Mouse (Mus musculus): ENCODE results near the gene Otog. TPM values are rescaled to one million over a fixed set of nuclear protein-coding genes. Genes with fewer than 3 reads are reported as not detected.

The Otog gene
- polyA plus RNA-seq, 1 experiment from 2014 or later = 0.49 TPM

DNA sequence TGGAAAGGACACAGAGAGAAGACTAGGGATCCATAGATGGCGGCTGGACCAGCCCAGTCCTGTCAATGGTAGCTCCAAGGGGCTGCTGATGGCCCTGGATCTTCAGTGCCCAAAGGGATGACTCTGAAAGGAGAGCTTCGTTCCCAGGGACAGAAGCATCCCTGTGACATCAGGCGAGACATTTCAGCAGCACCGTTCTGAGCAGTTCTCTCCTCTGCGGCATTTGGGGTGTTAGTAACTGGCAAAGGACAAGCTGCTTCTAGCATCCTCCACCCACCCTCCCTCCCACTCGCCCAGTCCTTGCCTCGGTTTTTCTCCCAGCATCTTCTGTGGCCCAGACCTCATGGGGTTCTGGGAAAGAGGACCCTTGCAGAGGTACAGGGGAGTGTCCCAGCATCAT, 41.5 kb downstream of the Otog start:
- no peak overlapping the region for H3K4me2 ChIP-seq (replicated peaks)
- WGBS = 63% methylated on average over 7 of the region's 7 CpGs
- H3K36me3 ChIP-seq = no peaks in the 10 kb centered on the region
- H3K27me3 ChIP-seq = 0 out of 2 replicates have a peak, but pooled peaks cover 3% of the 10 kb centered on the region
- H3K4me1 ChIP-seq = no peaks in the 10 kb centered on the region
- H3K4me3 ChIP-seq (replicated peaks) = no peak overlapping the region
- no peak overlapping the region for H3K27ac ChIP-seq (replicated peaks)
- ATAC-seq (ENCODE audit: insufficient number of reproducible peaks, low FRiP score, low TSS enrichment, low read depth) = no peak
- H3K9me3 ChIP-seq (replicated peaks) = no peaks in the 10 kb centered on the region
- H3K9ac ChIP-seq = no peak overlapping the region

DNA sequence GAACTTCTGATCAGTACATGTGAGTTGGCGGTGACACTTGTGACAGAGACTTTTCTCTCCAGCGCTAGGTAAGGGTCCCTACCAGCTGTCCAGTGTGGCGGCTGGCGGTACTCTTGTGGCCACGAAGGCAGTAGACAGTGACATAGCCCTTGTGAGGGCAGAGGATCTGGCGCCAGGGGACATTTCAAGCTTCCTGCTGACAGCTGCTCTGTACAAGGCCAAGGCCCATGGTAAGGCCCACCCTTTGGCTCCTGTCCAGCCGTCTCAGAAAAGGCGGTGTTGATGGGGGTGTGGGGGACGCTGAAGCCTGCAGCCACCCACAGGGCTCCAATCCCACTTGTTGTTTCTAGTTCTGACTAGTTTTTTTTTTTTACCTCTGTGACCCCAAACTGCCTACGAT, 42.9 kb downstream of the Otog start:
- peak; percentile 23; the same call in 1 of the 2 replicates for ATAC-seq (ENCODE audit: insufficient number of reproducible peaks, low FRiP score, low TSS enrichment, low read depth)
- Histone ChIP-seq H3K4me3 (replicated peaks) (no peak overlapping the region), H3K36me3 (no peaks in the 10 kb centered on the region), H3K27ac (replicated peaks) (no peak overlapping the region), H3K9me3 (replicated peaks) (no peaks in the 10 kb centered on the region), H3K4me1 (no peaks in the 10 kb centered on the region), H3K4me2 (replicated peaks) (no peak overlapping the region), H3K9ac (no peak overlapping the region), H3K27me3 (no peaks in the 10 kb centered on the region)
- WGBS = 71% methylated on average over 10 of the region's 10 CpGs

DNA sequence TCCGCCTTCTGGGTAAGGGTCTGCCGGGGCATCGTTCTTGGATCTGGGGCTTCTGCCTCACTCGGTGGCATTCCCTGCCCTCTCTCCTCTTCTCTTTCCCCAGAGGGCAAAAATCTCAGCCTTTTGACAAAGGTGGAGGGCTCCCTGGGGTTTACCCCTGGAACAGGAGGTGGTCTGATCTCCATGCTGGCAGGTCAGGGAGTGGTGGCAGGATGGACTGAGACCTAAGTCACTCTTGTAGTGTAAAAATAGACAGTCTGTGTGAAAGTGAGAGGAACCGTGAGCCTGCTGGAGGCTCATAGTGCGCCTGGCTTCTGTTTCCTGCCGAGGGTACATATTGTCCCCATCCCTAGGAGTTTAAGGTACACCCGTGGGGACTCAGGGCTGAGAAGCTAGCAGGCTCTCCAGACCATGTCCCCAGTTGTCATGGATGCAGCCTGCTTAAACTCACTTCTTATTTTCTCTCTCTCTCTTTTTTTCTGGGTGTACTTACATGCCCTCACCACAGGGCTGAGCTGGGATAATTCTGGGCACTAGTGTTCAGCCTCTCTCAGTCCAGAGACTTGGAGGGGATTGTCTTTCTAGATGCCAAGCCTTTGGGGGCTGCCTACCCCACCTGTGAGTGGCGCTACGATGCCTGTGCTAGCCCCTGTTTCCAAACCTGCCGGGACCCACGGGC, 44.5 kb downstream of the Otog start:
- no peaks in the 10 kb centered on the region for H3K27me3 ChIP-seq
- no peak overlapping the region for H3K27ac ChIP-seq (replicated peaks)
- no peaks in the 10 kb centered on the region for H3K4me1 ChIP-seq
- no peak overlapping the region for H3K9ac ChIP-seq
- no peak overlapping the region for H3K4me3 ChIP-seq (replicated peaks)
- no peak overlapping the region for H3K4me2 ChIP-seq (replicated peaks)
- H3K9me3 ChIP-seq (replicated peaks) = no peaks in the 10 kb centered on the region
- no peak for ATAC-seq (ENCODE audit: insufficient number of reproducible peaks, low FRiP score, low TSS enrichment, low read depth)
- no peaks in the 10 kb centered on the region for H3K36me3 ChIP-seq
- WGBS = 81% methylated on average over 12 of the region's 12 CpGs

DNA sequence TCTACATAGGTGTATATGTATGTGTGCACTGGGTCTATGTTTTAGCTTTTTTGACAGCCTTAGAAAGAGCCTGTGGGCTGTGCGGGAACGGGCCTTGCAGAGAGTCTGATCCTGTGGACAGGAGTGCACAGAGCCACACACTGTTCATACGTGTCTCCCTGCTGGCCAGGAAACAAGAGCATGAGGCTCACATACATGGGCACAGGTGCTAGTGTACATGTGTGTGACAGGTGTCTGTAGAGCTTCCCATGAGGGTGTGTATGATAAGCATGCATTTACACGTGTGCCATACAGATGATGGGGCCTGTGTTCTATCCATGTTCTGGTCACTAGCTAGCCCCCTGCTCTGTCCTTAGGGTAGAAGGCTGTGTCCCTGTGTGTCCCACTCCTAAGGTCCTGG, 45.6 kb downstream of the Otog start:
- no peak overlapping the region for H3K27ac ChIP-seq (replicated peaks)
- H3K9ac ChIP-seq = no peak overlapping the region
- H3K4me3 ChIP-seq (replicated peaks) = no peak overlapping the region
- H3K9me3 ChIP-seq (replicated peaks) = no peaks in the 10 kb centered on the region
- 79% methylated on average over 4 of the region's 4 CpGs for WGBS
- no peaks in the 10 kb centered on the region for H3K4me1 ChIP-seq
- H3K36me3 ChIP-seq = no peaks in the 10 kb centered on the region
- ATAC-seq (ENCODE audit: insufficient number of reproducible peaks, low FRiP score, low TSS enrichment, low read depth) = no peak
- H3K27me3 ChIP-seq = no peaks in the 10 kb centered on the region
- no peak overlapping the region for H3K4me2 ChIP-seq (replicated peaks)

DNA sequence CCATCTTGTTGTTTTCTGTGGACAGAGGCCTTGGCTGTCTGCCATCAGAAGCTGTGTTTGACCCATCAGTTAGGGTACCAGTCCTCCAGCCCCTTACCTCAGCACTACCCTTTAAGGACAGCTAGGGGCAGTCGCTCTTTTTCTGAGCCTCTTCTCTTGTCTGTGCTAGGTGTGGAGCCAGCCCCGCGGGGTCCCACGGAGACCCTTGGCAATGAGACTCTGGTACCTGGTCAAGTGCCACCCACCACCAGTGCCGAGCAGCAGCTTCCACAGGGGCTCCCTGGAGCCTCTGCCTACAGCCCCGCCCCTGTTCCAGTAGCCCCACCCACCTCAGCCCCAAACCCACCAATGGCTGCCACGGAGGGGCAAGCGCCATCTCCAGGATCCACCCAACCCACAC, 46.3 kb downstream of the Otog start:
- no peak overlapping the region for H3K4me2 ChIP-seq (replicated peaks)
- no peaks in the 10 kb centered on the region for H3K9me3 ChIP-seq (replicated peaks)
- H3K36me3 ChIP-seq = no peaks in the 10 kb centered on the region
- WGBS = 28% methylated on average over 8 of the region's 8 CpGs
- no peaks in the 10 kb centered on the region for H3K4me1 ChIP-seq
- no peak overlapping the region for H3K27ac ChIP-seq (replicated peaks)
- H3K4me3 ChIP-seq (replicated peaks) = no peak overlapping the region
- H3K27me3 ChIP-seq = no peaks in the 10 kb centered on the region
- no peak for ATAC-seq (ENCODE audit: insufficient number of reproducible peaks, low FRiP score, low TSS enrichment, low read depth)
- no peak overlapping the region for H3K9ac ChIP-seq

DNA sequence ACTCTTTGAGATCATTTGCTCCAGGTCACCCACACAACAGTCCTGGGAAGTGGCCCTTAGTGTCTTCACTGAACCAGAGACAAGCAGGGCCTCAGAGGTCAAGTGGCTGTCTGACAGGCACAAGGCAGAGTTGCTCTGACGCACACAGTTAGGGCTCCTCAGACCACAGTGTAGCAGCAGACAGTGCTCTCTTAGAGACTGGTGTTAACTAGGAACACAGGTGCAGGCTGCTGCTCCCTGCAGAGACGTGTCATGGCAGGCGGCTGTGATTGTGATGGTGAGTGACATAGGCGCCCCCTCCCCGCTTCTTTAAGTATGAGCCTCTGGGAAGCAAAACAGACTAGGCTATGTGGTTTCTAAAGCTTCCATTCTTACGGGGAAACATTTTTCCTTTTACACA, 55.5 kb downstream of the Otog start:
- Histone ChIP-seq H3K4me1 (no peaks in the 10 kb centered on the region), H3K4me2 (replicated peaks) (no peak overlapping the region), H3K9me3 (replicated peaks) (no peaks in the 10 kb centered on the region), H3K27ac (replicated peaks) (no peak overlapping the region), H3K9ac (no peak overlapping the region), H3K4me3 (replicated peaks) (no peak overlapping the region), H3K36me3 (no peaks in the 10 kb centered on the region), H3K27me3 (no peaks in the 10 kb centered on the region)
- WGBS = 33% methylated on average over 6 of the region's 6 CpGs
- peak; percentile 67 for ATAC-seq (ENCODE audit: insufficient number of reproducible peaks, low FRiP score, low TSS enrichment, low read depth)

DNA sequence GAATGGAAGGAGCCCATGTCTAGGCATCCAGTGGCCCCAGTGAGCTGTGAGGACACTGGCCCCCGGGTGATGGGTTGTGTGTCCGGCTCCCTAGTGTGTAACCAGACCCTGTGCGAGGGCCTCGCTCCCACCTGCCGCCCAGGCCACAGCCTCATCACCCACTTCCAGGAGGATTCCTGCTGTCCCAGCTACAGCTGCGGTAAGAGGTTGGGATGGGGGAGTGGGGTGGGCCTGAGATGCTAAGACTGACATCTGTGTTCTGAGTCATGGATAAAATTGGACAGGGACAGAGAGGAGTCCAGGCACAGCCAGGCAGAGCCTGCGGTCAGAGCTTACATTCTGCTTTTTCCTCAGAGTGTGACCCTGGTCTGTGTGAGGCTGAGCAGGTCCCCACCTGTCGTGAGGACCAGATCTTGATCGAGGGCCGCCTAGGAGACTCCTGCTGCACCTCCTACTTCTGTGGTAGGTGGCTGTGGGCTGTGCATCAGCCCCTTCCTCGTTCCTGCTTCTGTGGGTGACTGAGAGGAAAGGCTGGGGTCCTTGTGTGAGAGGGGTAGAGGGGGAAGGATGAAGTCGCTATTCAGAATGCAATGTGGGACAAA, 60.3 kb downstream of the Otog start:
- Histone ChIP-seq H3K36me3 (no peaks in the 10 kb centered on the region), H3K9me3 (replicated peaks) (no peaks in the 10 kb centered on the region), H3K4me3 (replicated peaks) (no peak overlapping the region), H3K4me2 (replicated peaks) (no peak overlapping the region), H3K27ac (replicated peaks) (no peak overlapping the region), H3K4me1 (no peaks in the 10 kb centered on the region), H3K9ac (no peak overlapping the region), H3K27me3 (no peaks in the 10 kb centered on the region)
- no peak for ATAC-seq (ENCODE audit: insufficient number of reproducible peaks, low FRiP score, low TSS enrichment, low read depth)
- WGBS = 73% methylated on average over 12 of the region's 12 CpGs

DNA sequence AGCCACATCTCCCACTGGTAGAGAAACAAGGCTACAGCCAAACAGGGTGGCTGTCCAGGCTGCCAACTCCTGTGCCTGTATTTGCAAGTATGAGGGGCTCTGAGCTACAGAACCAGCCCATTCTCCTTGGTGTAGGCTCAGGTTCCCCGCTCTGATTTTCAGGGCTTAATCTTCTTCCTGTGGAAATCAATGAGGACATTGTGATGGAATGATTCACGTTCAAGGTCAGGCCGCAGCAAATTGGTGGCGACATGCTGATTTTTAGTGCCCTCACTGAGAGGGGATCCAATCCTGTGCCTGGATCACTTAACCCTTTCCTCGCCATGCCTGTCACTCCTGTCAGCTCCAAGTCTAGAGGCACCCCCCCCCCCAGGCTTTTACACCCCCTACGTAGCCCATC, 72.7 kb downstream of the Otog start:
- ATAC-seq (ENCODE audit: insufficient number of reproducible peaks, low FRiP score, low TSS enrichment, low read depth) = no peak
- Histone ChIP-seq H3K9me3 (replicated peaks) (no peaks in the 10 kb centered on the region), H3K4me3 (replicated peaks) (no peak overlapping the region), H3K36me3 (no peaks in the 10 kb centered on the region), H3K4me2 (replicated peaks) (no peak overlapping the region), H3K4me1 (peaks cover 8% of the 10 kb centered on the region; the same call in 1 of the 2 replicates), H3K9ac (no peak overlapping the region), H3K27ac (replicated peaks) (no peak overlapping the region), H3K27me3 (no peaks in the 10 kb centered on the region)
- 33% methylated on average over 6 of the region's 6 CpGs for WGBS

DNA sequence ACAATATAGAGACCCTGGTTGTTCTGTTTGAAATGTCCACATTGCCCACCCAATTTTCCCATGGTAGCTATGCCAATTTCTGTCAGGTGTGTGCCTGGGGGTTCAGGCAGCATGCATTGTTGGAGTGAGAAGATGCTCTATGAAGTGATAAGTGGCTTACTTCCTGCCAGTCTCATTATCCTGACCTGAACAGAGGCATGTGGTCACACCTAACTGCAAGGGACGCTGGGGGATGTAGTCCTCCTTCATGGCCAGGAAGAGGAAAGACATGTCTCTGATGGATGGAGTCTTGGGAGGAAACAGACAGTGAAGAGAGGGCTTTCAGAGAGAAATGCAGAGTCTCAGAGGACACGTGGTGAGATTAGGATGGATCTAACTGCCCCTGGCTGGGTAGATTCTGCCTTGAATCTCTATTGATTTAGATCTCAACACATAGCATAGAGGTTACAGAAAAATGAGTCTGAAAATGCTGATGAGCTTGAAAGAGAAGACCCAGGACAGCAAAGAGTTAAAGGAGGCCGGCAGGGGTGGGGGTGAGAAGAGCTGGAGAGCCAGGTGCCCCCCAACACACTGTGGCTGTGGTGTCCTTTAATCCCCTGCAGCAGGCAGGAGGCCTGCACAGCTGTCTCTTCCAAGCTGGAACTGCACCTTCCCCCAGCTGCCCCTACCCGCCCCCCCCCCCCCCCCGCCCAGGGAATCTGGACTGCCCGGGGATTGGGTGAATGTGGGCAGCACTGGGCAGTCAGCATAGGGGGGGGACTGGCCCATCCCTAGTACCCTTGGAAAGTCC, 73.6 kb downstream of the Otog start:
- Histone ChIP-seq H3K4me2 (replicated peaks) (no peak overlapping the region), H3K9me3 (replicated peaks) (no peaks in the 10 kb centered on the region), H3K9ac (no peak overlapping the region), H3K27ac (replicated peaks) (no peak overlapping the region), H3K27me3 (no peaks in the 10 kb centered on the region), H3K36me3 (no peaks in the 10 kb centered on the region), H3K4me1 (peaks cover 8% of the 10 kb centered on the region; the same call in 1 of the 2 replicates), H3K4me3 (replicated peaks) (no peak overlapping the region)
- 26% methylated on average over 4 of the region's 6 CpGs for WGBS
- no peak for ATAC-seq (ENCODE audit: insufficient number of reproducible peaks, low FRiP score, low TSS enrichment, low read depth)

DNA sequence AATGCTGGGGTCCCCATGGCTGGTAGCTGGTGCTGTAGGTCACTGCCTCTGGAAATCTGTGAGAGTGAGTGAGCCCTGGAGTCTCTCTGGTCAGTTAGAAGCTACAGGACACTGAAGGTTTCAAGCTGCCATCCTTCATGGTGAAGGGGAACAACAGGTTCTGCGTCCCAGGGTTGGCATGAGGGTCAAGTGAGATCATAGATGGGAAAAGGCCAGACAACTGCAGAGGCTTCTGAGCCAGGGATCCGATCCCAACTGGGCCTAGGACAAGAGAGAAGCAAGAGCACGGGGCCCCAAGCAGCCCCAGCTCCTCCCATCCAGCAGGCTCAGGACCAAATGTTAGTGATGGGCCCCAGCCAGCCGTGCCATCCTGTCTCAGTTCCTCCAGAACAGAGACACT, 74.9 kb downstream of the Otog start:
- 65% methylated on average over 4 of the region's 4 CpGs for WGBS
- Histone ChIP-seq H3K36me3 (no peaks in the 10 kb centered on the region), H3K4me1 (peaks cover 8% of the 10 kb centered on the region; the same call in 1 of the 2 replicates), H3K9ac (no peak overlapping the region), H3K27ac (replicated peaks) (0 out of 2 replicates have a peak overlapping the region, but pooled peaks have one; percentile 12), H3K9me3 (replicated peaks) (no peaks in the 10 kb centered on the region), H3K4me3 (replicated peaks) (no peak overlapping the region), H3K27me3 (no peaks in the 10 kb centered on the region), H3K4me2 (replicated peaks) (no peak overlapping the region)
- 0 out of 2 replicates have a peak, but pooled peaks have one; percentile 12 for ATAC-seq (ENCODE audit: insufficient number of reproducible peaks, low FRiP score, low TSS enrichment, low read depth)

DNA sequence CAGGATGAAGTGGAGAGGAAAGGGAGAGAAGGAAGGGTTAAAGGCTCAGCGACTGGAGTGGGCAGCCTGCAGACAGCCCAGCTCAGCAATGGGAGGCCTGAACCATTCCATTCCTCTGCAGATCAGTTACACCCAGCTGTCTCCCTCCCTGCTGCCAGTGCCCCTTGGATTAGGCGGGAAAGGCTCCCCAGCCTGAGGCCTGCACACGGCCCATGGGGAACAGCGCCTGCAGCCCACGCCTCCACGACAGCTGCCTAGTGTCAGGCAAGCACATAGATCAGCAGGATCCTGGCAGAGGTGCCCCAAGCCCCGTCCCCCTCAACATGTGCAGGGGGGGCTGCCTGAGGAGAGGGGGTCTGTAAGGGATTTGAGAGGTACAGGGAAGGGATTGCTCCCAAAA, 76.2 kb downstream of the Otog start:
- Histone ChIP-seq H3K9ac (no peak overlapping the region), H3K4me1 (peaks cover 8% of the 10 kb centered on the region; the same call in 1 of the 2 replicates), H3K4me3 (replicated peaks) (no peak overlapping the region), H3K27ac (replicated peaks) (no peak overlapping the region), H3K4me2 (replicated peaks) (no peak overlapping the region), H3K36me3 (no peaks in the 10 kb centered on the region), H3K27me3 (no peaks in the 10 kb centered on the region), H3K9me3 (replicated peaks) (no peaks in the 10 kb centered on the region)
- WGBS = 2% methylated on average over 7 of the region's 7 CpGs
- peak; percentile 85 for ATAC-seq (ENCODE audit: insufficient number of reproducible peaks, low FRiP score, low TSS enrichment, low read depth)
